Mouse (Mus musculus): Measurements from ENCODE around the gene Gm9008. TPM values are rescaled to one million over a fixed set of nuclear protein-coding genes. Genes with fewer than 3 reads are reported as not detected.
"Not testable (repeated sequence)": the region's sequence is repeated elsewhere in the genome, so short reads cannot be mapped to it uniquely, and the experiment has no call there.

Gene Gm9008
- total RNA-seq (2014; rRNA removed; ENCODE audit: low replicate concordance), result not detected in 2 replicates
- polyA plus RNA-seq (2015; fragmentation: Nextera tagmentation; extraction: Ambion mirVana), result 0.04 and 0.14 TPM in 2 replicates

DNA sequence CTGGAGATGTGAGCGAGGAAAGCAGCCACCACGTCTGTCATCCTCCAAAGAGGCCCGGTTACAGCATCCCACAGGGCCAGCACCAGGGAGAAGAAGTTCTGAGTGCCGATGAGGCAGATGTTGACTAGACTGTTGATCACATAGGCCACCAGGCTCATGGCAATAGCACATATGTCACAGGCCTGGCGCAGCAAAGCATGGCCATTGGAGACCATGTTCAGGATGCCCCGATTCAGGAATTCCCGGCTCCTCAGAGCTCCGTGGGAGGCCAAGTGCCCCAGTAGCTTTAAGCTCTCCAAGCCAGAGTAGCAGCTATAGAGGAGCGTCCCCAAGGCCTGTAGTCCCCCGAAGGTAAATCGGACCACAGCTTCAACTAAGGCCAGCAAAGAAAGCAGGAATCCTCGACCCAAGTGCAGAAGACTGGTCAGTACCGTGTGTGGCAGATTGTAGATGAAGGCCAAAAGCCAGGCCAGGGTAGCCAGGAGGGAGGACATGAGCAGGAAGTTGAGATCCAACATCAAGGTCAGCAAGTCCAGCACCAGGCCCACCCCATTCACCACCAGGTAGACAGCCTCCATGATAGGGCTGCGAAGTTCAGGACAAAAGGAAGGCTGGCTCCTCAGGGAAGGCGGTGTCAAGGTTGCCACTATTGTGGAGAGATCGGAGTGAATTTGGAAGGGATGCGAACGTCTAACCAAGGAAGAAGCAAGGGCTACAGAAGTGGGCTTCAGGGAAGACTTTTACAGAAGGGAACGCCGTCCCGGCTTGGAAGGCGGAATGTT, at the start of gene Gm9008:
Gm9008 (minus strand) TSS at position 731 of the 782 bp plus-strand sequence.
- H3K4me1 ChIP-seq (ENCODE audit: control insufficient read depth, insufficient read depth); H3K4me3 ChIP-seq (ENCODE audit: low read depth, low read length); H3K27ac ChIP-seq (ENCODE audit: low read depth); H3K4me2 ChIP-seq (ENCODE audit: low read depth, low read length); H3K9ac ChIP-seq (replicated peaks; ENCODE audit: low read depth, low read length); H3K27me3 ChIP-seq (ENCODE audit: control insufficient read depth, insufficient read depth, low read length); ATAC-seq (ENCODE audit: insufficient read depth, low read depth); DNase-seq (ENCODE audit: low spot score); H3K36me3 ChIP-seq (replicated peaks; ENCODE audit: control insufficient read depth, insufficient read depth, low read length); H3K9me3 ChIP-seq (replicated peaks; ENCODE audit: control insufficient read depth, low read length): not testable (repeated sequence)
- 86% methylated on average over 18 of the region's 22 CpGs for WGBS

DNA sequence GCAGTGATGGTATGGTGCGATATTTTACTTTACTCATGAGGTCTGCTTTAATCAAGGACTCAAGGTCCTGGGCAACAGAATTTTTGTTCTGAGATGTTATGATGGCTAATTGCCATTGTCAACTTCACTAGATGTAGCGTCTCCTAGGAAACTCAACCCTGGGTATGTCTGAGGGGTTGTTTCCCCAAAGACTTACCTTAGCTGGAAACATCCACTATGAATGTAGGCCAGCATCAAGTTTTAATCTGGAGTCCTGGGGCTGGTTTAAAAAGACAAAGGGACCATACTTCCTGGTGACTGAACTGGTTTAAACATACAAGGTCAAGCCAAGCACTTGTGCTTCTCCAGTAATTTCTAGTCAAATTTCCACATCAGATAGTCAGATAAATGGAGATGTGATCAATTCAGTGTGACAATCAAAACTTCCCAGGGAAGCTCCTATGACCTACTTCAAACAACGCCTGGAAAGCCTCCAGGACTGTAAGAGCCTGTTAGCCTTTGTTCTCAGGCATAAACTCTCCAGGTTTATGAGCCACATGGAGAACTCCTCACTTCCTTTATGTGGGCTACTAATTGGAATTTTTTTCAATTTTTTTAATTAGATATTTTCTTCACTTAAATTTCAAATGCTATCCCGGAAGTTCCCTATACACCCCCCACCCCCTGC, 24.5 kb upstream of the Gm9008 start:
- Histone ChIP-seq H3K9me3 (replicated peaks; ENCODE audit: control insufficient read depth, low read length) (no peaks in the 10 kb centered on the region), H3K9ac (replicated peaks; ENCODE audit: low read depth, low read length) (no peak overlapping the region), H3K4me1 (ENCODE audit: control insufficient read depth, insufficient read depth) (no peaks in the 10 kb centered on the region), H3K27ac (ENCODE audit: low read depth) (no peak overlapping the region), H3K4me2 (ENCODE audit: low read depth, low read length) (no peak overlapping the region), H3K36me3 (replicated peaks; ENCODE audit: control insufficient read depth, insufficient read depth, low read length) (no peaks in the 10 kb centered on the region), H3K4me3 (ENCODE audit: low read depth, low read length) (no peak overlapping the region), H3K27me3 (ENCODE audit: control insufficient read depth, insufficient read depth, low read length) (no peaks in the 10 kb centered on the region)
- no peak for TF ChIP-seq CTCF (IDR thresholded peaks at IDR 0.05; ENCODE audit: low read depth)
- TF ChIP-seq EP300 (IDR thresholded peaks at IDR 0.05; ENCODE audit: low read depth), result no peak
- DNase-seq (ENCODE audit: low spot score), result no peak
- 71% methylated on average over 4 of the region's 4 CpGs for WGBS
- no peak for ATAC-seq (ENCODE audit: insufficient read depth, low read depth)

DNA sequence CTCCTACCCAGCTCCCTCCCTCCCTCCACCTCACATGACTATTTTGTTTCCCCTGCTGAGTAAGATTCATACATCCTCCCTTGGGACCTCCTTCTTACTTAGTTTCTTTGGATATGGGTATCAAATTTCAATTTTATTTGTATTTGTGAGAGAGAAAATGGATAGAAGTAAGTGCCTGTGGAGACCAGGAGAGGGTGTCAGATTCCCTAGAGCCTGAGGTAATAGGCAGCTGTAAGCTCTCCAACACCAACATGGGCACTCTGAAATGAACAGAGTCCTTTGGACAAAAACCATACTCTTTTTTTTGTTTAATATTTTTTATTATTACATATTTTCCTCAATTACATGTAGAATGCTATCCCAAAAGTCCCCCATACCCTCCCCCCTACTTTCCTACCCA, 12.6 kb upstream of the Gm9008 start:
- H3K27ac ChIP-seq (ENCODE audit: low read depth), result no peak overlapping the region
- TF ChIP-seq EP300 (IDR thresholded peaks at IDR 0.05; ENCODE audit: low read depth), result no peak
- no peak for TF ChIP-seq CTCF (IDR thresholded peaks at IDR 0.05; ENCODE audit: low read depth)
- no peak overlapping the region for H3K4me3 ChIP-seq (ENCODE audit: low read depth, low read length)
- DNase-seq (ENCODE audit: low spot score) (no peak), ATAC-seq (ENCODE audit: insufficient read depth, low read depth) (no peak)
- no peaks in the 10 kb centered on the region for H3K36me3 ChIP-seq (replicated peaks; ENCODE audit: control insufficient read depth, insufficient read depth, low read length)
- no peak overlapping the region for H3K4me2 ChIP-seq (ENCODE audit: low read depth, low read length)
- H3K9me3 ChIP-seq (replicated peaks; ENCODE audit: control insufficient read depth, low read length), result no peaks in the 10 kb centered on the region
- no peak overlapping the region for H3K9ac ChIP-seq (replicated peaks; ENCODE audit: low read depth, low read length)
- H3K27me3 ChIP-seq (ENCODE audit: control insufficient read depth, insufficient read depth, low read length), result no peaks in the 10 kb centered on the region
- H3K4me1 ChIP-seq (ENCODE audit: control insufficient read depth, insufficient read depth), result no peaks in the 10 kb centered on the region

DNA sequence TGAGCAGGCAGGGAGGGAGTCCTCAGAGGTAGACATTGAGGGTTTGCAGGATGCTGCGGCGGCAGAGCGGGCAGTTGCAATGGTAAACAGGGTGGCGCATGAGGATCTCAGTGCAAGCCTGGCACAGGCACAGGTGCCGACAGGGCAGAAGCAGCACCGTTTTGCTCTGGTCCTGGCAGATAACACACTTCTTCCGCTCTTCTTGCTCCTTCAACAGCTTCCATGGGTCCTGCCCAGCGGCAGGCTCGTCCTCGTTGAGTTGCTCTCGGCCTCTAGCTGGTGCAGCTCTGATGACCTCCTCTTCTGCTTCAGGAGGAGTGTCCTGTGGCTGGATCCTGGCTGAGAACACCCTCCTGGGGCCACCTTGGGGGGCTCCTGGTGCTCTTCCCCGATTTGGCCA, 1.2 kb downstream of the Gm9008 start:
- H3K4me1 ChIP-seq (ENCODE audit: control insufficient read depth, insufficient read depth); H3K9ac ChIP-seq (replicated peaks; ENCODE audit: low read depth, low read length); H3K27ac ChIP-seq (ENCODE audit: low read depth); H3K4me3 ChIP-seq (ENCODE audit: low read depth, low read length); H3K36me3 ChIP-seq (replicated peaks; ENCODE audit: control insufficient read depth, insufficient read depth, low read length); H3K4me2 ChIP-seq (ENCODE audit: low read depth, low read length); H3K9me3 ChIP-seq (replicated peaks; ENCODE audit: control insufficient read depth, low read length); H3K27me3 ChIP-seq (ENCODE audit: control insufficient read depth, insufficient read depth, low read length); DNase-seq (ENCODE audit: low spot score); ATAC-seq (ENCODE audit: insufficient read depth, low read depth): not testable (repeated sequence)
- WGBS, result 80% methylated on average over 8 of the region's 12 CpGs

DNA sequence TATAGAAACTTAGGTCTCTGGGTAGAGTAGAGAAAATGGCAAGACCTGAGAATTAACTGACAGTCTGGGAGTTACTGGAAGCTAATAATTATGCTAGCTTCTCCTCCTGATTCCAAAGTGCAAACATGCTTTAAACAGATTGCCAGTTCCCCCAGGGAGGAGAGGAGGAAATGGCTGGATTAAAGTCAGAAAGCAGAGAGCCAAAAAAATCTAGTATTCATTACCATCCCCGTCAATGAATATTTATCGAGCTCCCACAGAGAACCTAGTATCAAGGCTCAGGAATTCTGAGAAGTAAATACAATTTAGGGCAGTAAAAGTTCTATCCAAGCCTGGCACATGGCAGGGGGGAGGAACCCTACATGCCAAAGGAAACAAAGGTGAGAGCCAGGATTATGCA, 29.4 kb downstream of the Gm9008 start:
- Histone ChIP-seq H3K9ac (replicated peaks; ENCODE audit: low read depth, low read length) (no peak overlapping the region), H3K4me1 (ENCODE audit: control insufficient read depth, insufficient read depth) (no peaks in the 10 kb centered on the region), H3K4me2 (ENCODE audit: low read depth, low read length) (no peak overlapping the region), H3K4me3 (ENCODE audit: low read depth, low read length) (no peak overlapping the region), H3K36me3 (replicated peaks; ENCODE audit: control insufficient read depth, insufficient read depth, low read length) (no peaks in the 10 kb centered on the region), H3K27ac (ENCODE audit: low read depth) (no peak overlapping the region), H3K27me3 (ENCODE audit: control insufficient read depth, insufficient read depth, low read length) (no peaks in the 10 kb centered on the region), H3K9me3 (replicated peaks; ENCODE audit: control insufficient read depth, low read length) (no peaks in the 10 kb centered on the region)
- DNase-seq (ENCODE audit: low spot score) (no peak), ATAC-seq (ENCODE audit: insufficient read depth, low read depth) (no peak)
- 28% methylated on average over 2 of the region's 2 CpGs for WGBS
- no peak for TF ChIP-seq EP300 (IDR thresholded peaks at IDR 0.05; ENCODE audit: low read depth)

Measured in heart, postnatal 0 days (tissue).